Mouse (Mus musculus) embryonic fibroblast, embryonic 13.5 days (primary cell): ENCODE measurements around the gene Rcan2.

Experiments
- CTCF ChIP-seq: IDR thresholded peaks from 2 replicates; pipeline ENCODE4 v1.5.1; 2011; ENCODE audit warnings: mild to moderate bottlenecking, control low read depth, low read length, moderate library complexity, borderline replicate concordance; ENCODE audit not compliant: insufficient read depth
- POLR2A ChIP-seq: IDR thresholded peaks from 2 replicates; pipeline ENCODE4 v1.6.1; 2011; ENCODE audit warnings: low read depth, mild to moderate bottlenecking, control low read depth, low read length, moderate library complexity

DNA sequence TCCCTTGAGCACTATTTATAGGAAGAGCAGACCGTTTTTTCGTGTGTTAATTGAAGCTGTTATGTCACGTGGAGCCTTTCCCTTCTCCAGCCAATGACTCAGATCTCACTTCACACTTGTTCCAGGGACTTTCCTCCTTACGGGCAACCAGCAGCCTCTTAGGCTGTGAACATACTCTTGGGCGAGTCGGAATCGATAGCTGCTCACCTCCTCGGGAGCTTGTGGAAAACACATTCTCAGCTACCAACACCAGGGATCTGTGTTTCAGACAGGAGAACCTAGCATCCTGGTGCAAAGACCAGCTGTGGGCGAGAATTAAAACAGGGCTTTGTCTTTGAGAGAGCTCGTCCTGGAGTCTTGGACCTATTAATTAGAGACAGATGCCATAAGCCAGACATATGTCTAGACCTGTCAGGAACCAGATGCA is 189.8 kb downstream of the Rcan2 start:
- no peak for TF ChIP-seq CTCF
- TF ChIP-seq POLR2A = no peak
